Mouse (Mus musculus): ENCODE measurements around the gene Sp6. TPM values are rescaled to one million over a fixed set of nuclear protein-coding genes. Genes with fewer than 3 reads are reported as not detected.

Gene Sp6
- total RNA-seq (2015), result 0.13 TPM in 1 of 2 replicates, not detected in the other
- total RNA-seq (2017), result not detected in 2 replicates

- no peak for ATAC-seq (ENCODE audit: poor library complexity, severe bottlenecking)
Observed at GRCm38 (mm10) chr11:97013121-97013670, at the start of gene Sp6. TSS of gene Sp6 (plus strand) at chr11:97013394.

GRCm38 (mm10) chr11:96963580-96963979 is 49.6 kb upstream of the Sp6 start:
- peak; percentile 78 for ATAC-seq (ENCODE audit: poor library complexity, severe bottlenecking)

GRCm38 (mm10) chr11:96966172-96966571 is 47.0 kb upstream of the Sp6 start:
- no peak for ATAC-seq (ENCODE audit: poor library complexity, severe bottlenecking)

GRCm38 (mm10) chr11:96966914-96967543 is 46.2 kb upstream of the Sp6 start:
- peak; percentile 83 for ATAC-seq (ENCODE audit: poor library complexity, severe bottlenecking)

GRCm38 (mm10) chr11:96967544-96968269 is 45.5 kb upstream of the Sp6 start:
- ATAC-seq (ENCODE audit: poor library complexity, severe bottlenecking), result peak; percentile 63

- ATAC-seq (ENCODE audit: poor library complexity, severe bottlenecking), result no peak
Observed at GRCm38 (mm10) chr11:96968476-96968875, 44.7 kb upstream of the Sp6 start.

- ATAC-seq (ENCODE audit: poor library complexity, severe bottlenecking), result no peak
Observed at GRCm38 (mm10) chr11:96969280-96969722, 43.9 kb upstream of the Sp6 start.

GRCm38 (mm10) chr11:96969746-96970145 is 43.4 kb upstream of the Sp6 start:
- no peak for ATAC-seq (ENCODE audit: poor library complexity, severe bottlenecking)

GRCm38 (mm10) chr11:96970341-96970740 is 42.9 kb upstream of the Sp6 start:
- ATAC-seq (ENCODE audit: poor library complexity, severe bottlenecking), result no peak

GRCm38 (mm10) chr11:96972906-96973305 is 40.3 kb upstream of the Sp6 start:
- no peak for ATAC-seq (ENCODE audit: poor library complexity, severe bottlenecking)

- no peak for ATAC-seq (ENCODE audit: poor library complexity, severe bottlenecking)
Observed at GRCm38 (mm10) chr11:96973426-96973964, 39.7 kb upstream of the Sp6 start.

- ATAC-seq (ENCODE audit: poor library complexity, severe bottlenecking), result peak; percentile 41
Observed at GRCm38 (mm10) chr11:96974813-96975212, 38.4 kb upstream of the Sp6 start.

- no peak for ATAC-seq (ENCODE audit: poor library complexity, severe bottlenecking)
Observed at GRCm38 (mm10) chr11:96975511-96976378, 37.4 kb upstream of the Sp6 start.

- ATAC-seq (ENCODE audit: poor library complexity, severe bottlenecking), result no peak
Observed at GRCm38 (mm10) chr11:96976379-96976687, 36.9 kb upstream of the Sp6 start.

GRCm38 (mm10) chr11:96976911-96977591 is 36.1 kb upstream of the Sp6 start:
- peak; percentile 34 for ATAC-seq (ENCODE audit: poor library complexity, severe bottlenecking)

GRCm38 (mm10) chr11:96977606-96978400 is 35.4 kb upstream of the Sp6 start:
- ATAC-seq (ENCODE audit: poor library complexity, severe bottlenecking), result peak; percentile 83

GRCm38 (mm10) chr11:96978401-96979246 is 34.6 kb upstream of the Sp6 start:
- no peak for ATAC-seq (ENCODE audit: poor library complexity, severe bottlenecking)

- ATAC-seq (ENCODE audit: poor library complexity, severe bottlenecking), result no peak
Observed at GRCm38 (mm10) chr11:96979329-96979728, 33.9 kb upstream of the Sp6 start.

GRCm38 (mm10) chr11:96980021-96980420 is 33.2 kb upstream of the Sp6 start:
- ATAC-seq (ENCODE audit: poor library complexity, severe bottlenecking), result no peak

Data from megakaryocyte, adult 5-6 weeks (primary cell).